Mouse (Mus musculus) liver, embryonic 12.5 days (tissue): ENCODE results near the gene Atg7. TPM values are rescaled to one million over a fixed set of nuclear protein-coding genes. Genes with fewer than 3 reads are reported as not detected.
A peak's percentile ranks its signal among the peaks of the same experiment; 100 is the strongest.

ENCODE experiments used
- ATAC-seq: fragments of 200-750 bp; cut with Nextera tagmentation; 2 replicates; pipeline ENCODE4 v1.8.0; 2017; ENCODE audit warnings: moderate number of reproducible peaks, mild to moderate bottlenecking, moderate library complexity
- H3K27ac ChIP-seq: fragments of 300-500 bp; sonication (generic); 2 replicates; pipeline ENCODE4 v1.5.1; 2016; ENCODE audit warnings: mild to moderate bottlenecking
- H3K27me3 ChIP-seq: fragments of 300-500 bp; sonication (generic); replicated peaks from 2 replicates; pipeline ENCODE4 v1.6.1; 2016; ENCODE audit warnings: mild to moderate bottlenecking, moderate library complexity
- H3K36me3 ChIP-seq: fragments of 300-500 bp; sonication (generic); 2 replicates; pipeline ENCODE4 v1.6.1; 2016; ENCODE audit warnings: mild to moderate bottlenecking, moderate library complexity
- H3K4me1 ChIP-seq: fragments of 300-500 bp; sonication (generic); 2 replicates; pipeline ENCODE4 v1.6.1; 2016
- H3K4me2 ChIP-seq: fragments of 300-500 bp; sonication (generic); 2 replicates; pipeline ENCODE4 v1.6.1; 2016; ENCODE audit warnings: mild to moderate bottlenecking, moderate library complexity
- H3K4me3 ChIP-seq: fragments of 300-500 bp; sonication (generic); 2 replicates; pipeline ENCODE4 v1.5.1; 2016; ENCODE audit warnings: mild to moderate bottlenecking, moderate library complexity
- H3K9ac ChIP-seq: fragments of 300-500 bp; sonication (generic); 2 replicates; pipeline ENCODE4 v1.6.1; 2016; ENCODE audit warnings: mild to moderate bottlenecking, moderate library complexity
- H3K9me3 ChIP-seq: fragments of 300-500 bp; sonication (generic); replicated peaks from 2 replicates; pipeline ENCODE4 v1.6.1; 2016; ENCODE audit warnings: mild to moderate bottlenecking, moderate library complexity
- WGBS: fragments of 180-500 bp; shearing (Covaris S2); methylation state at CpG from one replicate; pipeline ENCODE4 v1.1.7; 2016; ENCODE audit not compliant: insufficient replicate concordance; 5-methylcytosine and 5-hydroxymethylcytosine counted together
- polyA plus RNA-seq: library from polyadenylated mRNA; unstranded; fragments of >200 nt; fragmentation: Nextera tagmentation; extraction: Ambion mirVana; gene quantifications from 2 replicates; pipeline ENCODE4 v1.2.1, GENCODE M21; 2016

The Atg7 gene
- polyA plus RNA-seq, 1 experiment from 2014 or later, result 15.0 TPM

DNA sequence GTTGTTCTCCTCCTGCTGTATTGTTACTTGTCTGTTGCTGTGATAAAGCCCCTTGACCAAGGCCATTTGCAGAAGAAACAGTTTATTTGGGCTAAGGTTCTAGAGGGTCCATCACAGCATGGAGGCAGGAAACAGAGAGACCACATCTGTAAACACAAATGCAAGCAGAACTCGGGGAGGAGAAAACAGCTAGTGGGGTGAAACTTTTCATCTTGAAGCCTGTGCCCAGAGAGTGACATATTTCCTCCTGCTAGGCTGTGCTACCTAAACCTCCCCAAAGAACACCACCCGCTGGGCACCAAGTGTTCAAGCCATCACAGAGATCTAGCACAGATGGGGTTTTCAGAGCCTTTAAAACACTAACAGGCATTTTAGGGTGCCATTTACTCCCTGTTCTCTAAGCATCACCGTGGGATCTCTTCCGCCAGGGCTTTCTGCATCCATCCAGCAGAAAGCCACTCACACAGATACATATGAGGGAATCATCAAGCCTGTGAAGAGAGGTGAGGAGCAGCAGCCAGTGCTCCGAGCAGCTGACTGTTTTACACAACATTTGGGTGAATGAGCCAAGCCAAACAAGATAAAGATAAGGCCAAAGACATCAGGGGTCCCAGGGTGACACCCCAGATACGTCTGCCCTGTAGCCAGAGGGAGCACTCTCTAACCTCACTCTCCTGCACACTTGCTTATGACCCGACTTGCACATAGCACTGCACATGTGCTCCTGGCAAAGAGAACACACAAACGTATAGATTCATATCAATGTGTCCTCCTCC, 262.5 kb downstream of the Atg7 start:
- H3K9me3 ChIP-seq, result no peaks in the 10 kb centered on the region
- ATAC-seq, result no peak
- H3K27ac ChIP-seq, result no peak overlapping the region
- H3K36me3 ChIP-seq, result no peaks in the 10 kb centered on the region
- peaks cover 89% of the 10 kb centered on the region for H3K4me1 ChIP-seq
- H3K27me3 ChIP-seq, result no peaks in the 10 kb centered on the region
- WGBS, result 52% methylated on average over 8 of the region's 8 CpGs
- H3K9ac ChIP-seq, result no peak overlapping the region
- H3K4me3 ChIP-seq, result no peak overlapping the region
- no peak overlapping the region for H3K4me2 ChIP-seq

DNA sequence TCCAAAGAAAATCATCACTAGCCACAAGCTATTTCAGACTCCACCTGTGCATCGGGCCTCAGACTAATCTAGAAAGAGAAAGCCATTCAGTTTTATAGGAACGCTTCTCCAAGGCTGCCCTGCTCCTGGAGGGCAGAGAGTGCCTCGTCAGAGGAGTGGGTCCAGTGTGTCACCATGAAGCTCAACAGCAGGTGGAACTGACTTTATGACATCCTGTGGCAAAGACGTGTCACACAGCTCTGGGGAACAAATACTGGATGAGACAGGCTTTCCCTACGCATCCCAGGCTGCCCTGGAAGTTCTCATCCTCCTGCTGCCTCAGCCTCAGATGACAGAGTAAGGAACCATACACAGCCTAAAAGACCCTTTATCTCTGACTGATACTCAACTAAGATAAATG, 263.3 kb downstream of the Atg7 start:
- peaks cover 81% of the 10 kb centered on the region for H3K4me1 ChIP-seq
- no peak overlapping the region for H3K9ac ChIP-seq
- H3K27ac ChIP-seq, result peak overlapping the region; percentile 28; the same call in 1 of the 2 replicates
- no peaks in the 10 kb centered on the region for H3K9me3 ChIP-seq
- H3K4me2 ChIP-seq, result no peak overlapping the region
- H3K36me3 ChIP-seq, result no peaks in the 10 kb centered on the region
- WGBS, result 61% methylated on average over 5 of the region's 5 CpGs
- H3K27me3 ChIP-seq, result no peaks in the 10 kb centered on the region
- no peak overlapping the region for H3K4me3 ChIP-seq
- no peak for ATAC-seq

DNA sequence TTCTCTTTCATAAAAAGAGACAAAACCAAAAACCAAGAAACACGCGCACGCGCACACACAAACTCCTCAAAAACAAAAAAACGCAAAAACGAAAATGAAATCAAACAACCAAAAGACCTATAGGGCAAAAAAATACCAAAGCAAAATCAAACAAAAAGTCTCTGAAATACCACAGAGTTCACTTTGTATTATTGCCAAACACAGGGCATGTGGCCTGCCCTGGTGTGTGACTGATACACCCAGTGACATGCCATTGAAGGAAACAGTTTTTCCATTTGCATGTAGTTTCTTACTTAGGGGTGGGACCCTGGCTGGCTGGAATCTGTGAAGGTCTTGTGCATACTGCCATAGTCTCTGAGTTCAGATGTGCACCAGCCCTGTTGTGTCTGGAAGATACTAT, 264.6 kb downstream of the Atg7 start:
- WGBS, result 84% methylated on average over 6 of the region's 6 CpGs
- H3K4me1 ChIP-seq, result peaks cover 77% of the 10 kb centered on the region
- no peak for ATAC-seq
- H3K27ac ChIP-seq, result no peak overlapping the region
- H3K4me3 ChIP-seq, result no peak overlapping the region
- H3K9me3 ChIP-seq, result no peaks in the 10 kb centered on the region
- no peak overlapping the region for H3K4me2 ChIP-seq
- H3K9ac ChIP-seq, result no peak overlapping the region
- H3K36me3 ChIP-seq, result no peaks in the 10 kb centered on the region
- no peaks in the 10 kb centered on the region for H3K27me3 ChIP-seq

DNA sequence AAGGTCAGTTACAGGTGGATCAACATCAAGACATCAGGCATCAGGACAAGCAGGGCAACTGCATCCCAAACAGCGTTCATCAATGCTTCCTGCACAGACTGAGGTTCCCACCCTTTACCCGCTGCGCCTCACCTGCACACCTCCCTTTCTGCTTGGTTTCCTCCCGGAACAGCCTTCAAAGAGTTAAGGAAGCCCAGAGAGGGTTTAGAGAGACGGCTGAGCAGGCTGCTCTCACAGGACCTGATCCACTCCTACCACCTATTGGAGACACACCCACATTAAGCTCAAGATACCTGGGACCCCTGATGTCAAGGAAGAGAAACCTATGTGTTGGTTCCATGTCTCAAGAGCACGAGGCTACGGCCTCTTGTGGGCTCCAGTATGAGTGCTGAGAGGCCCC, 266.9 kb downstream of the Atg7 start:
- 81% methylated on average over 7 of the region's 7 CpGs for WGBS
- H3K9me3 ChIP-seq, result no peaks in the 10 kb centered on the region

More for the DNA sequence above, 266.9 kb downstream of the Atg7 start:
- no peak for ATAC-seq
- no peaks in the 10 kb centered on the region for H3K36me3 ChIP-seq
- no peaks in the 10 kb centered on the region for H3K27me3 ChIP-seq
- H3K4me3 ChIP-seq, result no peak overlapping the region
- no peak overlapping the region for H3K4me2 ChIP-seq
- H3K9ac ChIP-seq, result no peak overlapping the region
- peaks cover 76% of the 10 kb centered on the region for H3K4me1 ChIP-seq
- no peak overlapping the region for H3K27ac ChIP-seq

Other genes starting within 250 kb of the Atg7 start
- not detected in 2 replicates for gene Hrh1, start 245.2 kb upstream of the Atg7 start, polyA plus RNA-seq